Mouse (Mus musculus): ENCODE data around the gene Vps9d1. TPM values are rescaled to one million over a fixed set of nuclear protein-coding genes. Genes with fewer than 3 reads are reported as not detected.
"Not testable (repeated sequence)": the region's sequence is repeated elsewhere in the genome, so short reads cannot be mapped to it uniquely, and the experiment has no call there.

The Vps9d1 gene
- polyA plus RNA-seq, 1 experiment from 2014 or later, result 4.5 TPM

- Histone ChIP-seq H3K27ac (ENCODE audit: low read depth) (no peak overlapping the region), H3K9ac (replicated peaks) (no peak overlapping the region), H3K4me1 (ENCODE audit: insufficient read depth) (peaks cover 3% of the 10 kb centered on the region; the same call in 1 of the 2 replicates), H3K27me3 (ENCODE audit: insufficient read depth, low read length) (no peaks in the 10 kb centered on the region), H3K9me3 (ENCODE audit: low read length) (no peaks in the 10 kb centered on the region), H3K4me2 (ENCODE audit: low read depth, low read length) (no peak overlapping the region), H3K36me3 (replicated peaks; ENCODE audit: insufficient read depth, low read length) (peaks cover 57% of the 10 kb centered on the region), H3K4me3 (ENCODE audit: low read depth, low read length) (no peak overlapping the region)
- ATAC-seq (peak; percentile 30; the same call in 1 of the 2 replicates), DNase-seq (no peak)
- 77% methylated on average over 14 of the region's 14 CpGs for WGBS (ENCODE audit: insufficient replicate concordance)
- no peak for TF ChIP-seq EP300 (IDR thresholded peaks at IDR 0.05; ENCODE audit: low read depth)
- TF ChIP-seq CTCF (IDR thresholded peaks at IDR 0.05; ENCODE audit: low read depth), result no peak
These were observed 13.9 kb upstream of the Vps9d1 start for GRCm38 (mm10) chr8:123267926-123268656.

GRCm38 (mm10) chr8:123257593-123257992 lies 3.4 kb upstream of the Vps9d1 start:
- H3K4me2 ChIP-seq (ENCODE audit: low read depth, low read length); H3K4me3 ChIP-seq (ENCODE audit: low read depth, low read length); H3K27me3 ChIP-seq (ENCODE audit: insufficient read depth, low read length); ATAC-seq; H3K27ac ChIP-seq (ENCODE audit: low read depth); DNase-seq; H3K9ac ChIP-seq (replicated peaks); H3K9me3 ChIP-seq (ENCODE audit: low read length): not testable (repeated sequence)
- WGBS (ENCODE audit: insufficient replicate concordance), result 78% methylated on average over 7 of the region's 8 CpGs
- Histone ChIP-seq H3K36me3 (replicated peaks; ENCODE audit: insufficient read depth, low read length) (peaks cover 38% of the 10 kb centered on the region), H3K4me1 (ENCODE audit: insufficient read depth) (peaks cover 18% of the 10 kb centered on the region)

GRCm38 (mm10) chr8:123257114-123257513 lies 3.0 kb upstream of the Vps9d1 start:
- H3K36me3 ChIP-seq (replicated peaks; ENCODE audit: insufficient read depth, low read length), result peaks cover 37% of the 10 kb centered on the region
- H3K4me3 ChIP-seq (ENCODE audit: low read depth, low read length), result no peak overlapping the region
- 84% methylated on average over 3 of the region's 3 CpGs for WGBS (ENCODE audit: insufficient replicate concordance)
- no peak for DNase-seq
- H3K27me3 ChIP-seq (ENCODE audit: insufficient read depth, low read length), result no peaks in the 10 kb centered on the region
- no peak overlapping the region for H3K27ac ChIP-seq (ENCODE audit: low read depth)
- H3K9ac ChIP-seq (replicated peaks), result no peak overlapping the region
- no peak for ATAC-seq
- no peak overlapping the region for H3K4me2 ChIP-seq (ENCODE audit: low read depth, low read length)
- peaks cover 18% of the 10 kb centered on the region for H3K4me1 ChIP-seq (ENCODE audit: insufficient read depth)
- no peaks in the 10 kb centered on the region for H3K9me3 ChIP-seq (ENCODE audit: low read length)
- TF ChIP-seq EP300 (IDR thresholded peaks at IDR 0.05; ENCODE audit: low read depth) (no peak), CTCF (IDR thresholded peaks at IDR 0.05; ENCODE audit: low read depth) (no peak)

- WGBS (ENCODE audit: insufficient replicate concordance), result 62% methylated on average over 6 of the region's 6 CpGs
- H3K9ac ChIP-seq (replicated peaks), result peak overlapping the region; percentile 93
- H3K9me3 ChIP-seq (ENCODE audit: low read length), result no peaks in the 10 kb centered on the region
- H3K4me2 ChIP-seq (ENCODE audit: low read depth, low read length), result peak overlapping the region; percentile 77
- peak overlapping the region; percentile 92 for H3K27ac ChIP-seq (ENCODE audit: low read depth)
- no peak for ATAC-seq
- peaks cover 44% of the 10 kb centered on the region for H3K36me3 ChIP-seq (replicated peaks; ENCODE audit: insufficient read depth, low read length)
- DNase-seq, result no peak
- no peaks in the 10 kb centered on the region for H3K27me3 ChIP-seq (ENCODE audit: insufficient read depth, low read length)
- peak; percentile 44 for TF ChIP-seq CTCF (IDR thresholded peaks at IDR 0.05; ENCODE audit: low read depth)
- no peak for TF ChIP-seq EP300 (IDR thresholded peaks at IDR 0.05; ENCODE audit: low read depth)
- H3K4me1 ChIP-seq (ENCODE audit: insufficient read depth), result peaks cover 18% of the 10 kb centered on the region
- peak overlapping the region; percentile 90 for H3K4me3 ChIP-seq (ENCODE audit: low read depth, low read length)
These were observed 1.0 kb upstream of the Vps9d1 start for GRCm38 (mm10) chr8:123255170-123255569.

GRCm38 (mm10) chr8:123253451-123254098 lies 573 bp downstream of the Vps9d1 start:
- Histone ChIP-seq H3K4me1 (ENCODE audit: insufficient read depth) (peaks cover 18% of the 10 kb centered on the region), H3K4me2 (ENCODE audit: low read depth, low read length) (peak overlapping the region; percentile 77), H3K4me3 (ENCODE audit: low read depth, low read length) (peak overlapping the region; percentile 90), H3K27ac (ENCODE audit: low read depth) (peak overlapping the region; percentile 92), H3K9ac (replicated peaks) (peak overlapping the region; percentile 93), H3K27me3 (ENCODE audit: insufficient read depth, low read length) (no peaks in the 10 kb centered on the region), H3K9me3 (ENCODE audit: low read length) (no peaks in the 10 kb centered on the region), H3K36me3 (replicated peaks; ENCODE audit: insufficient read depth, low read length) (peaks cover 36% of the 10 kb centered on the region)
- WGBS (ENCODE audit: insufficient replicate concordance), result under 1% methylated on average over 36 of the region's 40 CpGs
- ATAC-seq (peak; percentile 16), DNase-seq (no peak)
- TF ChIP-seq CTCF (IDR thresholded peaks at IDR 0.05; ENCODE audit: low read depth), result no peak
- TF ChIP-seq EP300 (IDR thresholded peaks at IDR 0.05; ENCODE audit: low read depth), result no peak

GRCm38 (mm10) chr8:123252925-123253324 lies 1.2 kb downstream of the Vps9d1 start:
- 52% methylated on average over 4 of the region's 4 CpGs for WGBS (ENCODE audit: insufficient replicate concordance)
- ATAC-seq (no peak), DNase-seq (no peak)
- TF ChIP-seq CTCF (IDR thresholded peaks at IDR 0.05; ENCODE audit: low read depth) (no peak), EP300 (IDR thresholded peaks at IDR 0.05; ENCODE audit: low read depth) (no peak)
- H3K4me3 ChIP-seq (ENCODE audit: low read depth, low read length), result peak overlapping the region; percentile 90
- peaks cover 38% of the 10 kb centered on the region for H3K36me3 ChIP-seq (replicated peaks; ENCODE audit: insufficient read depth, low read length)
- peaks cover 18% of the 10 kb centered on the region for H3K4me1 ChIP-seq (ENCODE audit: insufficient read depth)
- no peaks in the 10 kb centered on the region for H3K27me3 ChIP-seq (ENCODE audit: insufficient read depth, low read length)
- no peak overlapping the region for H3K27ac ChIP-seq (ENCODE audit: low read depth)
- peak overlapping the region; percentile 77 for H3K4me2 ChIP-seq (ENCODE audit: low read depth, low read length)
- peak overlapping the region; percentile 93; the same call in 1 of the 2 replicates for H3K9ac ChIP-seq (replicated peaks)
- H3K9me3 ChIP-seq (ENCODE audit: low read length), result no peaks in the 10 kb centered on the region
